Comparison of ENCODE assay signal across 20 mouse cellular contexts in genomic region chr2:136958697-136959096, GRCm38 (mm10).
DNase-seq lines count a peak whose midpoint lies in the region; ATAC-seq and TF ChIP-seq lines count a peak whose summit lies in the region.
"Had no signal": no experiment of that assay in that cellular context is flagged by ENCODE, and none has a peak within 500 bp of the region (broad histone marks: within the 10 kb centered on the region; RNA-seq: fewer than 3 reads in every experiment).

No protein-coding gene starts in this region.

- no peak overlapping the region for H3K9ac ChIP-seq in forebrain, embryonic 11.5 days (ENCODE audit: low read length)
- H3K9ac ChIP-seq in kidney, postnatal 0 days (ENCODE audit: low read depth, low read length) = no peak overlapping the region
- no peak overlapping the region for H3K9ac ChIP-seq in midbrain, embryonic 11.5 days (ENCODE audit: low read length)
- H3K9ac ChIP-seq in midbrain, embryonic 15.5 days = no peak overlapping the region
- H3K9ac ChIP-seq: embryonic facial prominence, embryonic 12.5 days; forebrain, embryonic 15.5 days; hindbrain, embryonic 14.5 days had no signal

- no peaks in the 10 kb centered on the region for H3K27me3 ChIP-seq in forebrain, embryonic 11.5 days (ENCODE audit: control insufficient read depth, insufficient read depth, low read length)
- H3K27me3 ChIP-seq in forebrain, embryonic 10.5 days (ENCODE audit: poor library complexity, severe bottlenecking) = no peaks in the 10 kb centered on the region
- no peaks in the 10 kb centered on the region for H3K27me3 ChIP-seq in kidney, postnatal 0 days (ENCODE audit: insufficient read depth, low read length)
- H3K27me3 ChIP-seq in midbrain, embryonic 11.5 days (ENCODE audit: control insufficient read depth, insufficient read depth, low read length) = no peaks in the 10 kb centered on the region
- no peaks in the 10 kb centered on the region for H3K27me3 ChIP-seq in midbrain, embryonic 15.5 days (replicated peaks)
- H3K27me3 ChIP-seq: CH12.LX; embryonic facial prominence, embryonic 12.5 days; forebrain, embryonic 15.5 days; Patski had no signal

- no peak for TF ChIP-seq CTCF in kidney, postnatal 0 days (IDR thresholded peaks at IDR 0.05; ENCODE audit: low read depth)

- H3K9me3 ChIP-seq in forebrain, embryonic 11.5 days (ENCODE audit: control insufficient read depth, low read length) = no peaks in the 10 kb centered on the region
- no peaks in the 10 kb centered on the region for H3K9me3 ChIP-seq in forebrain, embryonic 10.5 days
- no peaks in the 10 kb centered on the region for H3K9me3 ChIP-seq in kidney, postnatal 0 days (replicated peaks; ENCODE audit: low read length)
- H3K9me3 ChIP-seq in midbrain, embryonic 11.5 days (ENCODE audit: control insufficient read depth, low read length) = no peaks in the 10 kb centered on the region
- H3K9me3 ChIP-seq in midbrain, embryonic 15.5 days = no peaks in the 10 kb centered on the region
- H3K9me3 ChIP-seq: embryonic facial prominence, embryonic 12.5 days; forebrain, embryonic 15.5 days; hindbrain, embryonic 10.5 days had no signal

- no peaks in the 10 kb centered on the region for H3K36me3 ChIP-seq in forebrain, embryonic 11.5 days (ENCODE audit: control insufficient read depth, insufficient read depth, low read length)
- no peaks in the 10 kb centered on the region for H3K36me3 ChIP-seq in forebrain, embryonic 10.5 days (replicated peaks)
- H3K36me3 ChIP-seq in kidney, postnatal 0 days (ENCODE audit: insufficient read depth, low read length) = no peaks in the 10 kb centered on the region
- H3K36me3 ChIP-seq in midbrain, embryonic 11.5 days (ENCODE audit: control insufficient read depth, insufficient read depth, low read length) = no peaks in the 10 kb centered on the region
- H3K36me3 ChIP-seq in midbrain, embryonic 15.5 days (replicated peaks) = no peaks in the 10 kb centered on the region
- H3K36me3 ChIP-seq: embryonic facial prominence, embryonic 12.5 days; forebrain, embryonic 15.5 days; hindbrain, embryonic 10.5 days had no signal

- H3K4me1 ChIP-seq in forebrain, embryonic 11.5 days (replicated peaks; ENCODE audit: control insufficient read depth, insufficient read depth, low read length) = no peaks in the 10 kb centered on the region
- peaks cover 14% of the 10 kb centered on the region for H3K4me1 ChIP-seq in forebrain, embryonic 10.5 days
- H3K4me1 ChIP-seq in kidney, postnatal 0 days (replicated peaks; ENCODE audit: insufficient read depth, low read length) = no peaks in the 10 kb centered on the region
- H3K4me1 ChIP-seq in midbrain, embryonic 11.5 days (ENCODE audit: control insufficient read depth, insufficient read depth, low read length) = peaks cover 2% of the 10 kb centered on the region; the same call in 1 of the 2 replicates
- no peaks in the 10 kb centered on the region for H3K4me1 ChIP-seq in midbrain, embryonic 15.5 days
- H3K4me1 ChIP-seq: forebrain, embryonic 15.5 days; hindbrain, embryonic 10.5 days had no signal

- H3K4me2 ChIP-seq in forebrain, embryonic 11.5 days (ENCODE audit: low read depth, low read length, severe bottlenecking) = no peak overlapping the region
- H3K4me2 ChIP-seq in kidney, postnatal 0 days (ENCODE audit: low read length) = no peak overlapping the region
- no peak overlapping the region for H3K4me2 ChIP-seq in midbrain, embryonic 11.5 days
- H3K4me2 ChIP-seq in midbrain, embryonic 15.5 days = no peak overlapping the region
- H3K4me2 ChIP-seq: embryonic facial prominence, embryonic 12.5 days; forebrain, embryonic 15.5 days; heart, embryonic 11.5 days; hindbrain, embryonic 14.5 days had no signal

- 81% methylated on average over 3 of the region's 3 CpGs for WGBS in forebrain, embryonic 11.5 days
- 75% methylated on average over 3 of the region's 3 CpGs for WGBS in forebrain, embryonic 10.5 days
- WGBS in kidney, postnatal 0 days = 59% methylated on average over 3 of the region's 3 CpGs
- 76% methylated on average over 3 of the region's 3 CpGs for WGBS in midbrain, embryonic 11.5 days
- WGBS in midbrain, embryonic 15.5 days = 95% methylated on average over 3 of the region's 3 CpGs

- peak; percentile 47 for ATAC-seq in forebrain, embryonic 11.5 days (replicated peaks; ENCODE audit: low FRiP score)
- ATAC-seq in kidney, postnatal 0 days (replicated peaks; ENCODE audit: low FRiP score, low read depth) = 0 out of 2 replicates have a peak, but pooled peaks have one; percentile 43
- 0 out of 2 replicates have a peak, but pooled peaks have one; percentile 16 for ATAC-seq in midbrain, embryonic 11.5 days (ENCODE audit: low FRiP score)
- ATAC-seq in midbrain, embryonic 15.5 days (replicated peaks) = no peak
- 0 out of 2 replicates have a peak, but pooled peaks have one; percentile 18 for ATAC-seq in megakaryocyte-erythroid progenitor cell, adult 5-6 weeks (replicated peaks; ENCODE audit: low FRiP score, low TSS enrichment, poor library complexity, severe bottlenecking)
- ATAC-seq: activated CD4-positive, CD25-positive, alpha-beta regulatory T cell, adult 4 months; forebrain, embryonic 15.5 days; Patski had no signal

- H3K4me3 ChIP-seq in forebrain, embryonic 11.5 days (ENCODE audit: low read depth, low read length) = no peak overlapping the region
- H3K4me3 ChIP-seq in forebrain, embryonic 10.5 days = no peak overlapping the region
- H3K4me3 ChIP-seq in kidney, postnatal 0 days (replicated peaks; ENCODE audit: low read depth, low read length) = no peak overlapping the region
- no peak overlapping the region for H3K4me3 ChIP-seq in midbrain, embryonic 11.5 days (ENCODE audit: low read depth, low read length)
- no peak overlapping the region for H3K4me3 ChIP-seq in midbrain, embryonic 15.5 days
- H3K4me3 ChIP-seq: embryonic facial prominence, embryonic 12.5 days; forebrain, embryonic 15.5 days; heart, adult 2 months; hindbrain, embryonic 10.5 days had no signal

- DNase-seq in forebrain, embryonic 11.5 days (ENCODE audit: low spot score) = no peak
- DNase-seq in forebrain, embryonic 10.5 days (ENCODE audit: extremely low spot score, low spot score) = no peak
- no peak for DNase-seq in kidney, postnatal 0 days (ENCODE audit: low spot score)
- no peak for DNase-seq in kidney, postnatal 14 days
- DNase-seq in midbrain, embryonic 11.5 days (ENCODE audit: low spot score, missing footprints) = no peak
- DNase-seq in natural killer cell, adult 2 months (ENCODE audit: low spot score in 2 of 2) = no peak
- DNase-seq: adrenal gland, postnatal 14 days; cerebellum, adult 2 months; cerebellum, postnatal 10 days; heart, adult 2 months had no signal

- no peak overlapping the region for H3K27ac ChIP-seq in forebrain, embryonic 11.5 days (ENCODE audit: low read depth, low read length)
- H3K27ac ChIP-seq in forebrain, embryonic 10.5 days = no peak overlapping the region
- no peak overlapping the region for H3K27ac ChIP-seq in kidney, postnatal 0 days
- H3K27ac ChIP-seq in midbrain, embryonic 11.5 days (ENCODE audit: low read depth, low read length) = no peak overlapping the region
- H3K27ac ChIP-seq in midbrain, embryonic 15.5 days = no peak overlapping the region
- H3K27ac ChIP-seq: embryonic facial prominence, embryonic 12.5 days; forebrain, embryonic 15.5 days; heart, adult 2 months; hindbrain, embryonic 10.5 days; hindbrain, embryonic 14.5 days had no signal
